Mouse (Mus musculus): ENCODE results near the gene Gpr1.
A peak's percentile ranks its signal among the peaks of the same experiment; 100 is the strongest.
"Not testable (repeated sequence)": the region's sequence is repeated elsewhere in the genome, so short reads cannot be mapped to it uniquely, and the experiment has no call there.

The Gpr1 gene

DNA sequence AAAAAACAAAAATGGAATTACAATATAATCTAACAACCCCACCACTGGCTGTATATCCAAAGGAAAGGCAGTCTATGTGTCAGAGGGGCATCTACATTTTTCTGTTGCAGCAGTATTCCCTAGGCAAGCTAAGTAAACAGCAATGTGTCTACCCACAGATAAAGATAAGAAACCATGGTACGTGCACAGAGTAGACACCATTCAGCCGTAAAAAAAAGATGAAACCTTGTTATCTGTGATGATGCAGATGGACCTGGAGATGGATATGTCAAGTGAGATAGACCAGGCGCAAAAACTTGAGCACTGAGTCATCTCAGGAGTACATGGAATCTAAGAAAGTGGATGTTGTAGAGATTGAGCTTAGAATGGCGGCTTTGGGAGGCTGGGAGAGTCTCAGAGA lies 10.7 kb upstream of the Gpr1 start:
- no peak for DNase-seq (ENCODE audit: low read depth in 2 of 2, low spot score in 2 of 2)

DNA sequence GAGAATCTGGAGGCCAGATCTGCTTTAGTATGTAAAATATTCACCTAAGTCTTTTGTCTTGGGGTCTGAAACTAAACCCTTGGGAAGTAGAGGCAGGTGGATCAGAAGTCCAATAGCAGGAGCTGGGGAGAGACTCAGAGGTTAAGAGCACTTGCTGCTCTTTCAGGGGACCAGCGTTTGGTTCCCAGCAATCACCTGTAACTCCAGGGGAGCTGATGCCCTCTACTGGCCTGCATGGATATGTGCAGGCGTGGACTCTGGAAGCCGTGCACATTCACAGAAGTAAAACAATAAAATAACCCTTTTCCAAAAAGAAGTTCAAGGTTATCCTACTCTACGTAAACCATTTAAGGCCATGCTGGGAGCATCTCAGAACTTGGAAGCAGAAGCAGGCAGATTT lies 4.9 kb upstream of the Gpr1 start:
- no peak for DNase-seq (ENCODE audit: low read depth in 2 of 2, low spot score in 2 of 2)

DNA sequence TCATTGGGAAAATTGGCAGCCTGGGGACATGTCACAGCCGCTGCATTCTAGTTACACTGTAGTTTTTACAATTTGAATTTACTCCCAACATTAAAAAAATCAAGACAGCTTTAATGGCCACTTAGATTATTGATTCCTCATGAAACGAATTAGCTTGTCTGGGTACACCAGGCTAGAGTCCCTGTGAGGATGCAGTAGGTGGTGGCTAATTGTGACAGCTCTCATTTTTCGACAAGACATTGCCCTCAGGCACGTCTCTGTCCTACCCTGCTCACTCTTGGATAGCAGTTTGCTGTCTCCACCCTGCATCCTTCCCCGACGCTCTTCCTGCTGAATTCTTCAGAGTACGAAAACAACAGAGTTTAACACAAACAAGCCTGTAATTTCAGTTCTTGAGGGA lies 288 bp upstream of the Gpr1 start:
- no peak for DNase-seq (ENCODE audit: low read depth in 2 of 2, low spot score in 2 of 2)

DNA sequence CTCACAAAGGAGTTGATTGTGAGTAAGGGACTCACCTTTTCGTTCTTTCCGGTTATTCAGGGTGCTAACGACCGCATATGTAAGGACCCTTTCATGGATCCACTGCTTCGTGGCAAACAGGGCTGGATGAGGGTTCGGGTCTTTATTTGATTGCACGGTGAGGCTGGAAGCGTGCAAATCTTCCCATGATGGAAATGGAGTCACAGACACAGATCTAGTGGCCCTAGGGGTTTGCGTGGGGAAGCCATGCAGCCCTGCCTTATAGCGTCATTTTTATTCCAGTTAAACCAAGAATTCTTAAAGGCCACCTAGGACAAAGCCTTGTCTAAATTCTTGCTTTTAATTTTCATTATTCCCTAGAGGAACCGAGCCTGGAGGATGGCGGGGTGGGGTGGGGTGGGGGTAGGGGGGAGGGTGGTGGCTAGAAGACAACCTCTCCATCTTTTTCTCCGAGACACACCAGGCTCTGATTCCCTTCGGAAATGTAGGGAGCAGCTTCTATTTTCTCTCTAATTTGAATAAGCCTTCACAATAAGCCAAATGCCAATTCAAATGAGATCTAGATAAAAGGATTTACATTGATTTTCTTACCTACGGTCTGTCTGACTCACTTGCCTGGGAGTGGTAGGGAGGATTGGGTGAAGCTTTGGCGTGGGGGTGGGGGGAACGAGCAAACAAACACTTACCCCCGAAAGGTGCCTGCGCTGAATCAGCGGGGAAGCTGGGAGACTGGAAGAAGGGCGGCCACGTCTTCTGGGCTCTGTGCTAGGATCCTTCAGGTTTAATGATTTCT lies 669 bp downstream of the Gpr1 start:
- no peak for DNase-seq (ENCODE audit: low read depth in 2 of 2, low spot score in 2 of 2)

DNA sequence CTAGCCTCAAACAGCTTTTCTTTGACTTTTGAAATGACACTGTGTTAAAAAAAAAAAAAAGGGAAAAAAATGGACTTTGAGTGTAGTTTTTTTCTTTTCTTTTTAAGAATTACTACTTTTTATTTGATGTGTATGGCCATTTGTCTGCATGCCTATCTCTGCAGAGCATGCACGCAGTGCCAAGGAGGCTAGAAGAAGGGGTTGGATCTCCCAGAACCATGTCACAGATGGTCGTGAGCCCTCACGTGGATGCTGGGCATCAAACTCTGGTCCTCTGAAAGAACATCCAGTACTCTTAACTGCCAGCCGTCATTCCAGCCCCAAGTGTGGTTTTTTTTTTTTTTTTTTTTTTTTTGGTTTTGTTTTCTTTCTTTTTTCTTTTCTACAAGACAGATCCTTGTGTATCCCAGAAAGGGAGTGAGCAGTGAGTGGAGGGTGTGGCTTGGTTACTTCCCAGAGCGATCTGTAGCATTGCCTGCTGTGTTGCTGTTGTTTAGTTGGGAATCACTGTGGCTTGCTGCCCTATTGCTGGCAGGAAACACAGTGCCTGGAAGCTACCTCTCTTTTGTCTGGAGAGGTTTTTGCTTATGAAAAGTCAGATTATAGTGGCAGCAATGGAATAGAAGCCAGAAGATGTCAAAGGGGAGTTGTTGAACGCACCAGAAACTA lies 4.3 kb downstream of the Gpr1 start:
- no peak for DNase-seq (ENCODE audit: low read depth in 2 of 2, low spot score in 2 of 2)

DNA sequence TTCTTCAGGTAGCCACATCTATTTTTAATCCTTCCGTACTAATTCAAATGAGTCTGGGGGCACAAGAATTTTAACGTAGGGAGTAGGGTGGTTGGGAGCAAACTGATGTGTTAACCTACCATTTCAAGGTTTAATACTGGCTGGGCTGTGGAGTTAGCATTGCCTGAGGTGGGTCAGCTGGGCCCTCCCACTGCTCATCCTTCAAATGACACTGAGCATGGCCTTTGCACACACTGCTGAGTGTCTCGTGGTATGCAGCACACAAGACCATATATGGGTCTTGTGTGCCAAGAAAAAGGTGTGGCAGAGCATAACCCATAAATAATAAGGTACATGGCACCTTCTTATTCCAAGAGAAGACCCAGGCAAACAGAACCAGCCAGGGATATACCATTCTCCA lies 6.7 kb downstream of the Gpr1 start:
- DNase-seq (ENCODE audit: low read depth in 2 of 2, low spot score in 2 of 2), result no peak

DNA sequence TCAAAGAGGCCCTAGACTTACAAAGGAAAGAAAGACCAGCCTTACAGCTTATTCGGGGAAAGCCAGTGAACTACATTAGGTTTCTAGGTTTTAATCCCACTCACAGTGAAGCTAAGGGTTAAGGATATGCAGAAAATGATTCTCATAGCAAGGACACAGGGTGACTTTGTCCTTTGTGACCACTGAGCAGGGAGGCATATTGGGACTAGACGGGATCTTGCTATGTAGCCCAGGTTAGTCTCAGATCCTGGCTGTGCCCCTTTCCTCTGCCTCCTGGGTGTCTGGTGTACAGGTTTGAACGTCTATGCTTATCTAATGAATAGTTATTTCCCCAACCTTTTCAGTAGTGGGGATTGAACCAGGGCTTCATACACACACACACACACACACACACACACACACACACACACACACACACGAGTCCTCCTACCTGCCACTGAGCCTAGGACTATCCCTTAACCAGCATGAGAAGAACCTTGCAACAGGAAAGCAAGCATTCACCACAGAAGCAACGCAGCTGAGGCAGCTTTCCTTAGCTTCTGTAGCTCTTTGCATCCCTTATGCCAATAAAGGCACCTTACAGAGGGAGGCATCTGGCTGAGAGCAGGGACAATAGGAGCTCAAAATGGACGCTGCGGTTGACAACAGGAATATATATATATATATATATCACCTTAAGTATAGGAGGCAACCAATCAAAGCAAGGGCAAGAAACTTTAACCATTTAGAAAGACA lies 9.5 kb downstream of the Gpr1 start:
- DNase-seq (ENCODE audit: low read depth in 2 of 2, low spot score in 2 of 2), result no peak

DNA sequence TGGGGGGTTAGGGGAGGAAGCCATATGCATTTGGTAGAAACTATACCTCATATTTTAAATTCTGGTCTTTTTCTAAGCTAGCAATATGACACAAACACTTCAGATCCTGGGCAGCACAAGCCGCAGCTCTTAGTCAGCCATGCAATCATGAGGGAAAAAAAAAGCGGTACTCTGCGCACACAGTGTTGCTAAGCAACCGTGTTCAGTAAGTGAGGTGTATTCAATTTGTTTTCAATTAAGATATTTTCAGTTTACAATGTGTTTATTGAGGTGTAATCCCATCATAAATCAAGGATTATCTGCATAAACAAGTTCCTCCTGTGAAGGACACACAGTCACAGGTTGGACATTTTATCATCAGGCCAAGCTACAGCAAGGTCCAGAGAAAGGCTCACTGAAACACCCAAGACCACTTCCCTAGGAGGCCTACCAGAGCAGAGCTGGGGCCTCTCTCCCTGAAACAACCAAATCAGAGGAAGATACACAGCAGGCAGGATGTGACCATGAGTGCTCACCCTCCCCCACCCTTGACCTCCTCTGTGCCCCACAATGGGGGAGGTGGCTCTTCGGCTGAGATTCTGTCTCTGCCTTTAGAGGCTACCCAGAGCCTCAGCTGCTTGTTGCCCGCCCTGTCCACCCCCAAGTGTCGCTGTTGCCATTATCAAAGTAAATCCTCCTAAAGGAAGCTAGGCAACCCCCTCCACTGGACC lies 10.2 kb downstream of the Gpr1 start:
- no peak for DNase-seq (ENCODE audit: low read depth in 2 of 2, low spot score in 2 of 2)

DNA sequence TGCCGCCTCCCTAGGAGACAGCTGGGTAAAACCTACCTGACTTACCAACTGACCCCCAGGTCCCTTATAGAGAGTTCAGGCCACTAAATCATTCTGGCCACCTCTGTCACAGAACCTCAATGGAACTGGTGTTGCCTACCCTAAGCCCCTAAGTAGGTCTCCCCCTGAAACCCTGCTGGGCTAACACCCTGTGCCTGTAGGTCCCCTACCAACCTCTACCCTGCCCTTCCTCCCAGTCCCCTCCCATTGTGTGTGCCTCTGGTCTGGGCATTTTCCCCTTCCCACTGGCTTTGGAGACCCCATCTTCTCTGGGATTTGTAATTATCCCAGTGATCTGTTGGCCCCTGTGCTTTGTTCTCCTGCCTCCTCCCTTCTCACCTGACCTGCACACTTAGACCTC lies 10.9 kb downstream of the Gpr1 start:
- no peak for DNase-seq (ENCODE audit: low read depth in 2 of 2, low spot score in 2 of 2)

DNA sequence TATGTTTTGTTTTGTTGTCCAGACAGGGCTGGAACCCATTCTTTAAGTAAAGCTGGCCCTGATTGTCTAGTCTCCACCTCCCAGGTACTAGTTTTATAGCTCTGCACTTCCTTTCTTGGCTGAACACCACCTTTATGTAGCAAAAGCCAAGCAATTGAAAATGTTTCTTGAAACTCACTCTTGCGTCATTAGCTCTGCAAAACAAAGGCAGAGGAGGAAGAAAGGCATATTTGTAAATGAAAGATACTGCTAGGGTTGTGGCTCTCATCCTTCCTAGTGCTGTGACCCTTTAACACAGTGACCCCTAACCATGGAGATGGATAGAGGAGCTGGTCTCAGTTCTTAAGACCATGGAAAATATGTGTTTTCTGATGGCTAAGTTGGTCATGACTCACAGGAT lies 12.7 kb downstream of the Gpr1 start:
- DNase-seq (ENCODE audit: low read depth in 2 of 2, low spot score in 2 of 2), result no peak

DNA sequence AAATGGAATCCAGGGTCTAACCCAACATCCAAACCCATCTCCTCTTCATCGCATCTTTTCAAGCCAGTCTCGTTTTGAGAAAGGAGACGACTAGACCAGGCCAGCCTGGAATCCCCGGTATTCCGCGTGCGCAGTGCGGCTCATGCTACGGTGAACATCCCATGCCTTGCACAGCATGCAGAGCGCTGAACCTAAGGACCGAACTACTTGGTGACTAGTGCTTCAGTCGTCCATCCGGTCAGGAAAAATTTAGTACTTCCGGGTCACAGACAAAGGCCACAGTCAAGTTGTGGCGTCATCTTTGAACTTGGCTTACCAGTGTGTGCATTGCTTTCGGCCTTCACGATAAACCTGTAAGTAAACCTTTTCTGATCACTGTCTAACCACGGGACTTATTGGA lies 14.0 kb downstream of the Gpr1 start:
- DNase-seq (ENCODE audit: low read depth in 2 of 2, low spot score in 2 of 2), result no peak

DNA sequence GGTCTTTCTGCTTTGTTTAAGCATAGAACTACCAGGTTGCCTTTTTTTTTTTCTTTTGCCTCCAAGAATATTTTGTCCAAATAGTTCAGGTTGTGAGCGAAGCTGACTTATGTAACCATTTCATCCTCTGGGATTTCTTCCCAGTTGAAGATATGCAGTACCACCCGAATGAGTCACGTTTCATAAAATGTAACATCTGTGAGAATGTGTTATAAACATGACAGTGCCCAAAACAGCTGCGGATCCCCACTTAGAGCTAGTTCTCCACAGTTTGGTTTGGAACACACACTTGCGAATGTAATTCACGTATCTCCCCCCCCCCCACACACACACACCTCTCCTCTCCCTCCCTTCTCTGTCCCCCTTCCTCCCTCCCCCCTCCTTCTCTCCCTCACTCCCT lies 15.0 kb downstream of the Gpr1 start:
- DNase-seq (ENCODE audit: low read depth in 2 of 2, low spot score in 2 of 2), result no peak

DNA sequence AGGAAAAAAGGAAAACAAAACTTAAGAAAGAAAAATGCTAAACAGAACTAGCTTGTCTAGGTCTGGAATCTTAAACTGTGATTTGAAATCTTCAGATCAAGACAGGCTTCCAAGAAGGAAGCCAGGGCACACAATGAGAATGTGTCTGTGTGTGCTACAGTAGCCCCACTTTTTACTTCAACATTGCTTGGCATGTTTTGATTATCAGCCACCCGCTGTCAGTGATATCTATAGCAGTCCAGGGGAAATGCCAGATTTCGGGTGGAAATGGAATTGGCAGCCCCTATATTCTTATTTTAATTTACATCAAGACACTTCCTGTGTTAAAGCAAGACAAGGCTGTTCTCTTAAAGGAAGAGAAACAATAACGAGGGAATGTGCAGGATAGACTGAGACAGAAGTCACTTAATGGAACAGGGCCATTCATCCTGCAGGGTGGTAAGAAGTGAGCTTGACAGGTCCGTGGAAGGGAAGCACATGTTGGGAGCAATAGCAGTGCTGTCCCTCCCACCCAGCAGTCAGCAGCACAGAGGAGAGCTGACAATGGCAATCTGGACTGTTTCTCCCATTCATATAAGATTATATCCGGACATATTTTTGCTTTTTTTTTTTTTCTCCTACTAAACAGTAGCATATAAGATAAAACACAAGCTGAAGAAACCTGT lies 18.4 kb downstream of the Gpr1 start:
- no peak for DNase-seq (ENCODE audit: low read depth in 2 of 2, low spot score in 2 of 2)

DNA sequence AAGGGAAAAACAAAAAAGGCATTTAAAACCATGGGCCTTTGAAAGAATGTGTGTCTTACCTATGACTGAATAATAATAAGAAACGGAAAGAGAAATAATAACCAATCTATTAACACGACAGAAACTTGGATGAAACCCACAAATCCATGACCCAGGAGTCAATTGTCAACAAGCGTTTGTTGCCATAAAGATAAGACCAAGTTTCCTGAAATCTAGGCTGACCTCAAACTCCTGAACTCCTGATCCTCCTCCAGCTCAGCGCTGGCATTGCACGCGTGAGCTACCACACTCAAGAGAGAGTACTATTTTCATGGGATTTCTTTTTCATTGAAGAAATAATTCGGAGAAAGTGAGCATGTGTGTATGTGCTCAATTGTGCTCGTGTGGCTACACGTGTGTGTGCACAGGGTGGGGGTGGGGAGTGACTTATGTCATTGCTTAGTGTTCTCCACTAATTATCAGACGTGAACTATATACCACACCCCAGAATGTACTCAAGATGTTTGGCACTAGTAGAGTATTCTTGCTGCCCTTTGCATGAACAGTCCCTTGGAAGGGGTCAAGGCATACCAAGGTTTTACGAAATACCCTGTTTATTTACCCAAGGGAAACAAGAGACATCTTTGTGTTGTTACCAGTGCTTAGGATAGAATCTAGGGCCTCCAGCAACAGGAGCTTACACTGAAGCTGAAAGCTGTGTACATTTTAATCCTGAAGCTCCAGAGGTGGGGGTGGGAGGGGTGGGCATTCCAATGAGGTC lies 21.9 kb downstream of the Gpr1 start:
- no peak for DNase-seq (ENCODE audit: low read depth in 2 of 2, low spot score in 2 of 2)

DNA sequence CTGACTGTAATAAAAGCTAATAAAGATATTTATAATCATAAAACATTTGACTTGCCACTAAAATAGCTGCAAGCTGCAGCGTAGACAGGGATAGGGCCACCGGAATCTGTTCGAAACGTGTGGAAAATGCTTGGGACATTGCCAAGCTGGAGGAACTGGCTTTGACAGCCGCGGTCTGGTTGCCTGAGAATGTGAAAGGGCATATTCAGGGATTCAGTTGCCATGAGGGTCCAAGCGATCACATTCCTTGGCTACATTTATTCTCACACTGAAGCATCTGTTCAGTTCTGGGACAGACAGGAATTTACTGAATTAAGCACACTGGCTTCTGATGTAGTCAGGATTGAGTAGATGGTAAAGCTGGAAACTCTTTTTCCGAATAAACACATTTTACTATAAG lies 23.5 kb downstream of the Gpr1 start:
- no peak for DNase-seq (ENCODE audit: low read depth in 2 of 2, low spot score in 2 of 2)

DNA sequence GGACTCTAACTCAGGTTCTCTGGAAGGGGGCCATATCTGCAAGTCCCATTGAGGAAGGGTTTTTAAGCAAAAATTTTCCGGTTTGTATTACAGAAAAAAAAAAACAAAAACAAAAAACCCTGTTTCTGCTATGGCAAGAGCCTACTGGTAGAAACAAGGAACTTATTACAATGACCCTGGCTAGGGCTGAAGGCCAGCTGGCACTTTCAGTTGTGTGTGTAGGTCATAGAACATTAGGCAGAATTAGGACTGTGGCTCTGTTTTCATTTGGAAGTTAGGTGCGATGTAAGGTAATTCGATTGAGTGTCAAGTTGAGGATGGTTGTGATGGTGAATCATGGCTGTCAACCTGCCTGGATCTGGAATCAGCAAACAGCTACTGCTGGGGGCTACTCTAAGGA lies 25.8 kb downstream of the Gpr1 start:
- no peak for DNase-seq (ENCODE audit: low read depth in 2 of 2, low spot score in 2 of 2)

DNA sequence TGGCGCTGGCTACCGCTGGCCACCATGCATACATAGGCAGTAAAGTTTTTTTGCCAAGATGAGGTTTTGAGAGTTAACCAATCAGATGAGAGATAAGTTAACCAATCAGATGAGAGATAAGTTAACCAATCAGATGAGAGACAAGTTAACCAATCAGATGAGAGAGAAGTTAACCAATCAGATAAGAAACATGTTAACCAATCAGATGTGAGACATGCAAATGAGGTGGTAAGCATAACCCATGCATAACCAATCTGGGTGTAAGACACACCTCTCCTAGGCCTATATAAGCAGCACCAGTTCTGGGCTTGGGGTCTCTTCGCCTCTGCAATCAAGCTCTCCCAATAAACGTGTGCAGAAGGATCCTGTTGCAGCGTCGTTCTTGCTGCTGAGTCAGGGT lies 28.9 kb downstream of the Gpr1 start:
- DNase-seq (ENCODE audit: low read depth in 2 of 2, low spot score in 2 of 2), result not testable (repeated sequence)

DNA sequence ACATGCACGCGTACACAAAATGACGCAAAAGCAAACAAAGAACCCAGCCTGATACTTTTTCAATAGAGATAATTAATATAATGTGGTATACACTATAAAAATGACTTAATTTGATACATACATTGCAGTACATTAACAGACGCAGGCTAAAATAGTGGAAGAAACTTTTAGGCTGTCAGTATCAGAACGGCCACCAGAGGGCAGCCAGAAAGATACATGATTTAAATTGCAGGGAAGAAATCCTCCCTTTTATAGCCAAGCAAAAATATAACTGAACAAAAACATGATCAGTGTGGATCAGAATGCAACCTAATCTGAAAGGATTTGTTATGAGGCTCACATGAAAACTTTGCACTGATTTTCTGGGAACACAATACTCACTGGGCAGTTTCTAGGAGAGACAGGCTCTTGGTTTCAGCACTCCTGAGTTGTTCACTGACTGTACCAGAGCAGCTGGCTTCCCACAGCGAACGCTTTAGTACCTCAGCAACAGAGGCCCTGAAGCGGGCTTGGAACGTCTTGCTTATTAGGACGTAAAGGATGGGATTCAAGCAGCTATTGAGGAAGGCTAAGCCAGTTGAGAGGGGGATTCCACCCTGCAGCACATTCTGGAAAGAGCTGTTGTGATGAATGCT lies 31.6 kb downstream of the Gpr1 start:
- DNase-seq (ENCODE audit: low read depth in 2 of 2, low spot score in 2 of 2), result peak; percentile 24 to 57

DNA sequence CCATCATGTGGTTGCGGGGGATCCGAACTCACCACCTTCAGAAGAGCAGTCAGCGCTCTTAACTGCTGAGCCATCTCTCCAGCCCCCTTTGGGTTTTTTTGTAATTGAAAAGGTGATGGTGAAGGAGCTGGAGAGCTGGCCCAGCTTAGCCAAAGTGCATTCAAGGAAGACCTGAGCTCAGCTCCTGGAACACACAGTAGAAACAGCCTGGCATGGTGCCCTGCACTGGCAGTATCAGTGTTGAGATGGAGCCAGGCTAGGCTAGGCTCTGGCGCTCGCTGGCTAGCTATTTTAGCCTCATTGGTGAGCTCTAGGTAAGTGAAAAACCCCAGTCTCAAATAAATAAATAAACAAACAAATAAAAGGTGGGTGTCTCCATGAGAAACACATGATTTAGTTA lies 32.1 kb downstream of the Gpr1 start:
- no peak for DNase-seq (ENCODE audit: low read depth in 2 of 2, low spot score in 2 of 2)

DNA sequence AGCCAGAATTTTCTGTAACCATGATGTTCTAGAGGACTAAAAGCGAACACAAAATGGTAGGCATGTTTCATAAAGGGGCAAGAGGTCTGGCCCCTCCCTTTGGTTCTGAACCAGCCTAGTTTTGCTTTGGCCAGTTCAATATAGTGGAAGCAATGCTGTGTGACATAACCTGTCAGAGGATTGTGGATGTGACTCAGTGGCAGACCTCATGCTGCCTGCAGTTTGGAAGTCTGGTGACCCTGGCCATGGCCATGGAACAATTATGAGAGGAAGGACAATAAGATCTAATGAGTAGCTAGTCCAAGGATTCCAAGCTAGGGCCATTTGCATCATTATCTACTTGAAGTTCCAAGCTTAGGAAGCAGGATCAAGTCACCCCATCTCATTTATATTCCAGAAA lies 32.9 kb downstream of the Gpr1 start:
- DNase-seq (ENCODE audit: low read depth in 2 of 2, low spot score in 2 of 2), result no peak
